Mouse (Mus musculus) neural tube, embryonic 11.5 days (tissue): ENCODE results near the gene Pck2. TPM values are rescaled to one million over a fixed set of nuclear protein-coding genes. Genes with fewer than 3 reads are reported as not detected.

Experiments used
- ATAC-seq: fragments of 200-750 bp; cut with Nextera tagmentation; 2 replicates; pipeline ENCODE4 v1.8.0; 2017; ENCODE audit warnings: moderate number of reproducible peaks, mild to moderate bottlenecking, moderate TSS enrichment, moderate library complexity; ENCODE audit not compliant: insufficient read depth, low FRiP score, low TSS enrichment
- DNase-seq: peaks from one replicate; pipeline ENCODE4 v3.0.0-alpha.2; 2015; ENCODE audit warnings: low spot score
- H3K27ac ChIP-seq: fragments of 300-500 bp; sonication (generic); 2 replicates; pipeline ENCODE4 v1.5.1; 2014; ENCODE audit warnings: low read depth, mild to moderate bottlenecking, low read length
- H3K27me3 ChIP-seq: fragments of 300-500 bp; sonication (generic); 2 replicates; pipeline ENCODE4 v1.6.1; 2014; ENCODE audit warnings: mild to moderate bottlenecking, low read length, mixed read lengths; ENCODE audit not compliant: control insufficient read depth, insufficient read depth
- H3K36me3 ChIP-seq: fragments of 300-500 bp; sonication (generic); 2 replicates; pipeline ENCODE4 v1.6.1; 2014; ENCODE audit warnings: mild to moderate bottlenecking, low read length, moderate library complexity, mixed read lengths; ENCODE audit not compliant: control insufficient read depth, insufficient read depth
- H3K4me1 ChIP-seq: fragments of 300-500 bp; sonication (generic); 2 replicates; pipeline ENCODE4 v1.6.1; 2014; ENCODE audit warnings: low read length, mixed read lengths; ENCODE audit not compliant: control insufficient read depth, insufficient read depth
- H3K4me2 ChIP-seq: fragments of 300-500 bp; sonication (generic); 2 replicates; pipeline ENCODE4 v1.6.1; 2014; ENCODE audit warnings: low read depth, mild to moderate bottlenecking, moderate library complexity
- H3K4me3 ChIP-seq: fragments of 300-500 bp; sonication (generic); 2 replicates; pipeline ENCODE4 v1.5.1; 2014; ENCODE audit warnings: low read depth, low read length
- H3K9ac ChIP-seq: fragments of 300-500 bp; sonication (generic); 2 replicates; pipeline ENCODE4 v1.6.1; 2014; ENCODE audit warnings: mild to moderate bottlenecking, low read length
- H3K9me3 ChIP-seq: fragments of 300-500 bp; sonication (generic); 2 replicates; pipeline ENCODE4 v1.6.1; 2016; ENCODE audit warnings: low read length; ENCODE audit not compliant: control insufficient read depth
- WGBS: fragments of 180-500 bp; shearing (Covaris S2); extraction: QIAGEN DNeasy Blood & Tissue Kit; methylation state at CpG from one replicate; pipeline ENCODE4 v1.1.7; 2014; 5-methylcytosine and 5-hydroxymethylcytosine counted together
- polyA plus RNA-seq: library from polyadenylated mRNA; unstranded; fragments of >200 nt; fragmentation: Nextera tagmentation; extraction: Ambion mirVana; gene quantifications from 2 replicates; pipeline ENCODE4 v1.2.1, GENCODE M21; 2014

The Pck2 gene
- polyA plus RNA-seq, 1 experiment from 2014 or later, result 14.5 TPM

DNA sequence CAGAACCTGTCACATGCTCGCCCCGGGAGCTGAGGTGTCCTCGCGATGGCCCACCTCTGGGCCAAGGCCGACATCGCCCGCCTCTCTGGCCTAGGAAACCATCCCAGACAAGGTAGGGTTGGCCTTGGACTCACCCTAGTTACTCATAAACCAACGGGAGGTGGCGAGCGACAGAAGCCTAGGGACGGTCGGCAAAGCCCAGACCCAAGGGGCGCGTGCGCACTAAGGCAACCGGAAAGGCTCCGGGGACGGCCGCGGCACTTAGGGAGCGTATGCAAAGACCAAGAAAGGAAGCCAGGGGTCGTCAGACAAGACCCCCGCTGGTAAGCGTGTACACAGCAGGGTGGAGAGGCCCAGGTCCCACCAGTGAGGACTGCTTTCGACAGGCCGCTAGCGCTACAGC is 19.7 kb downstream of the Pck2 start, which contains the start of gene Dcaf11:
Gene Dcaf11, plus strand, starts transcription at position 208 of the 403 bp plus-strand sequence.
- H3K27ac ChIP-seq, result peak within 1 kb of the TSS; percentile 89
- no peaks in the 10 kb centered on the region for H3K9me3 ChIP-seq
- WGBS, result under 1% methylated on average over 27 of the region's 27 CpGs

DNA sequence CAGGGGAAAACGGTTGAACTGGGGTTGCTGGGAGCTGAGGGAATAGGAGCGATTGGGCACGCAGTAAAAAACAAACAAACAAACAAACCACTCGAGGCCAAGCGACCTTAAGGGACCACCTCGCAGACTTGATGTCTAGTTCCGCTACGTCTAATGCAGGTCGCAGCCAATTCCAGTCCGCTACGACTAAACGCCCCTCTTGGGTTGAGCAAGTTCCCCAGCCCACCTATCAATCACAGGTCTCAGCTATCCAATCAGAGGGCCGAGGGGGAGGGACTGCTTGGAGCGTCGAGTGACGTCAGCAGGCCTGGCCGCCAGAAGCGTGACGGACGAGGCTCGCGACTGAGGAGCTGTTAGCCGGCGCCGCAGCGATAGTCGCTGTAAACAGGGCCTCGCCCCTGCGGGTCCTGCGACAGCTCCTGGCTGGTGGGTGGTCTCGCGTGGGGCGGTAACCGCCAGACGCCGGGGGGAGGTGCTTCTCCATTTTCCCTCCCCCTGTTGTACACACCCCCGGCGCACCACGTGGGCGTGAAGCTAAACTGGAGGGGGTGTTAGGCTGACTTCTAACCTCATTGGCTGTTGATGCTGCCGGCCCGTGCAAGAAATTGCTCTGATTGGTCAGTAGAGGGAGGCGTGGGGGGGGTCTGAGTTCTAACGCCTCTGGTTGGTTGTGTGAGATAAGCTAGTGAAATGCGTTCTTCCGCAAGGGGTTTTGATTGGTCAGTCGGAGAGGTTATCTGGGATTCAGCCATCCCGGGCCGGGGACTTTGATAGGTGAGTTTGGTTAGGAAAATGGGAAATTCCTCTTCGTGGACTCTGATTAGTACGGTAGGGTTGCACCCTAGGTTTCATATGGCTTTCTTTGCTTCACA is 20.4 kb downstream of the Pck2 start, which contains the start of gene A730061H03Rik:
Gene A730061H03Rik, minus strand, starts transcription at position 205 of the 872 bp plus-strand sequence.
- H3K27ac ChIP-seq, result peak within 1 kb of the TSS; percentile 89
- H3K9me3 ChIP-seq, result no peaks in the 10 kb centered on the region
- no peaks in the 10 kb centered on the region for H3K27me3 ChIP-seq
- under 1% methylated on average over 51 of the region's 51 CpGs for WGBS
- peak within 1 kb of the TSS; percentile 84 for H3K4me2 ChIP-seq
- ATAC-seq, result peak; percentile 96
- DNase-seq, result peak; percentile 97
- peak within 1 kb of the TSS; percentile 42 for H3K4me3 ChIP-seq
- peak within 1 kb of the TSS; percentile 58 for H3K9ac ChIP-seq
- H3K36me3 ChIP-seq, result peaks cover 3% of the 10 kb centered on the region; the same call in 1 of the 2 replicates
- peaks cover 5% of the 10 kb centered on the region; the same call in 1 of the 2 replicates for H3K4me1 ChIP-seq

More for the DNA sequence above, 19.7 kb downstream of the Pck2 start, which contains the start of gene Dcaf11:
- Histone ChIP-seq H3K36me3 (peaks cover under 1% of the 10 kb centered on the region; the same call in 1 of the 2 replicates), H3K27me3 (no peaks in the 10 kb centered on the region), H3K4me2 (peak within 1 kb of the TSS; percentile 84), H3K4me3 (peak within 1 kb of the TSS; percentile 42), H3K9ac (peak within 1 kb of the TSS; percentile 55), H3K4me1 (peaks cover 5% of the 10 kb centered on the region; the same call in 1 of the 2 replicates)
- ATAC-seq (peak; percentile 84), DNase-seq (peak; percentile 94)

DNA sequence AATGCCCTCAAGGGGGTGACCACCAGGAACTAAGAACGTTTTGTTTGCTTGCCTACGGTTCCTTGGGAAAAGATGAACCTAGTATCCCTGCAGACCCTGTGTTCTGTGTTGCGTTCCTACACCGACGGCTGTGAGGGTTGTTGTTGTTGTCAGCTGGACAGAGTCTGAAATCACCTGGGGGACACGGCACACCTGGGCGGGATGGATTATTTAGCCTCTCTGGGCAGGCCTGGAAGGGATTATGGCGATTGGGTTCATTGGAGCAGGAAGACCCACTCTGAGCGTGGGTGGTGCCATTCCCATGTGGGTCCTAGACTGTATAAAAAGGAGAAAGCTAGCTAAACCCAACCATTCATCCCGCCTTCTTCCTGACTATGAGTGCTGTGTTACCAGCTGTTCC is 21.8 kb downstream of the Pck2 start:
- Histone ChIP-seq H3K4me3 (no peak overlapping the region), H3K4me2 (no peak overlapping the region)

GRCm38 (mm10) chr14:55563249-55563648 is 23.2 kb downstream of the Pck2 start:
- Histone ChIP-seq H3K27me3 (no peaks in the 10 kb centered on the region), H3K4me1 (peaks cover 5% of the 10 kb centered on the region; the same call in 1 of the 2 replicates), H3K9me3 (no peaks in the 10 kb centered on the region), H3K36me3 (peaks cover 3% of the 10 kb centered on the region; the same call in 1 of the 2 replicates), H3K4me2 (no peak overlapping the region), H3K27ac (no peak overlapping the region), H3K4me3 (no peak overlapping the region), H3K9ac (no peak overlapping the region)
- ATAC-seq (no peak), DNase-seq (no peak)
- WGBS, result 93% methylated on average over 11 of the region's 11 CpGs

More for the DNA sequence above, 21.8 kb downstream of the Pck2 start:
- DNase-seq, result no peak
- Histone ChIP-seq H3K27me3 (no peaks in the 10 kb centered on the region), H3K9ac (no peak overlapping the region), H3K27ac (no peak overlapping the region), H3K36me3 (peaks cover 3% of the 10 kb centered on the region; the same call in 1 of the 2 replicates), H3K4me1 (peaks cover 5% of the 10 kb centered on the region; the same call in 1 of the 2 replicates), H3K9me3 (no peaks in the 10 kb centered on the region)
- ATAC-seq, result no peak
- 87% methylated on average over 10 of the region's 10 CpGs for WGBS

DNA sequence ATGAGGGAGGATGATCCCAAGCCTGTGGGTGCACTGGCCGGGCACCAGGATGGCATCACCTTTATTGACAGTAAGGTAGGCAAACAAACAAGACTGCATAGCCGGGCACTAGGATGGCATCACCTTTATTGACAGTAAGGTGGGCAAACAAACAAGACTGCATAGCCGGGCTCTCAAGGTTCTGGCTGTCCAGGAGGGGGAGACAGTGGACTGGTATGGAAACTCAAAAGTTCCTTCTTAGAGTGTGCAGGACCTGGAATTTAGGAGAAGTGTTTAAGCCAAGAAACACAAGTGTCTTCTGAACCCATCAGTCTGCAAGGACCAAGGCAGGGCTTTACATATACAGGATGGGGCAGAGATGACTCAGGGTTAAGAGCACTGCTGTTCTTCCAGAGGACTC is 25.7 kb downstream of the Pck2 start:
- 86% methylated on average over 3 of the region's 3 CpGs for WGBS
- ATAC-seq, result no peak
- Histone ChIP-seq H3K4me1 (peaks cover 5% of the 10 kb centered on the region; the same call in 1 of the 2 replicates), H3K36me3 (peaks cover 6% of the 10 kb centered on the region; the same call in 1 of the 2 replicates), H3K4me3 (no peak overlapping the region), H3K27me3 (no peaks in the 10 kb centered on the region), H3K9ac (no peak overlapping the region), H3K9me3 (no peaks in the 10 kb centered on the region), H3K27ac (no peak overlapping the region), H3K4me2 (no peak overlapping the region)
- no peak for DNase-seq

GRCm38 (mm10) chr14:55567496-55567895 is 27.4 kb downstream of the Pck2 start:
- Histone ChIP-seq H3K36me3 (peaks cover 6% of the 10 kb centered on the region; the same call in 1 of the 2 replicates), H3K4me2 (no peak overlapping the region), H3K9ac (no peak overlapping the region), H3K27ac (no peak overlapping the region), H3K4me3 (no peak overlapping the region), H3K27me3 (no peaks in the 10 kb centered on the region), H3K4me1 (no peaks in the 10 kb centered on the region), H3K9me3 (no peaks in the 10 kb centered on the region)
- DNase-seq (no peak), ATAC-seq (no peak)
- WGBS, result 91% methylated on average over 3 of the region's 3 CpGs

DNA sequence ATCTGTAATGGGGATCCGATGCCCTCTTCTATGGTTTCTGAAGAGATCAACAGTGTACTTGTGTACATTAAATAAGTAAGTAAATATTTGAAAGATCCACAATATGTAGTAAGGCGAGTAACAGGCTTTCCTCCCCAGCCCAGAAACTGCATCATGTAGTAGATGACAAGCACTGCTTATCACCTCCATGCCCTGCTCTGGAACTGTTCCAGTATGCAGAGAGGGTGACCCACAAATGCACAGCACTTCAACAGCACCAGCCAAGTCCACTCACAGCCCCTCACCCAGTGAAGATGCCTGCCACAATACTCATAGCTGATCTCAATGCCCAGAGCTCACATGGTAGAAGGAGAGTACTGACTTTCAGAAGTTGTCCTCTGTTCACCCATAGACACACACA is 30.5 kb downstream of the Pck2 start:
- DNase-seq, result no peak
- H3K27me3 ChIP-seq, result no peaks in the 10 kb centered on the region
- no peak overlapping the region for H3K4me3 ChIP-seq
- H3K9me3 ChIP-seq, result no peaks in the 10 kb centered on the region
- no peaks in the 10 kb centered on the region for H3K4me1 ChIP-seq
- H3K9ac ChIP-seq, result no peak overlapping the region
- H3K27ac ChIP-seq, result no peak overlapping the region
- WGBS, result 90% methylated on average over 2 of the region's 2 CpGs
- ATAC-seq, result no peak
- 0 out of 2 replicates have a peak, but pooled peaks cover 3% of the 10 kb centered on the region for H3K36me3 ChIP-seq
- no peak overlapping the region for H3K4me2 ChIP-seq

- H3K4me1 ChIP-seq, result no peaks in the 10 kb centered on the region
- no peaks in the 10 kb centered on the region for H3K9me3 ChIP-seq
- H3K27ac ChIP-seq, result no peak overlapping the region
- DNase-seq (no peak), ATAC-seq (no peak)
- H3K36me3 ChIP-seq, result 0 out of 2 replicates have a peak, but pooled peaks cover 3% of the 10 kb centered on the region
- no peak overlapping the region for H3K4me2 ChIP-seq
- no peaks in the 10 kb centered on the region for H3K27me3 ChIP-seq
- H3K4me3 ChIP-seq, result no peak overlapping the region
- H3K9ac ChIP-seq, result no peak overlapping the region
Measured at GRCm38 (mm10) chr14:55571760-55572159, 31.7 kb downstream of the Pck2 start.
